Comparison of ENCODE assay signal across 2 mouse cellular contexts in the genomic region with DNA sequence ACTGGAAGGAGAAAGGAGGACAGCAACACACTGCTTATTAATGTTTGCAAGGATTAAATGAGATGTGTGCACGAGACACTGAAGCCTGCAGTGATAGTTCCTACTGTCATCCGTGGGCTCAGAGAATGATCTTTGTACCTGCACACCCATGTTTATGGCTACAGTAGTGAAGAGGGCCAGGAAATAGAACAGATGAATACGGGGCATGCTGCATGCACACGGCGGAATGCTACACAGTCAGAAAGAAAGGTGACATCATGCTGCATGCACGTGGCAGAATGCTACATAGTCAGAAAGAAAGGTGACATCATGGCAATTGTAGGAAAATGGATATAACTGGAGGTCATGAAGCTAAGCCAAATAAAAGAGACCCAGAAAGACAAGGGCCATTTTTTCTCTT.
TF ChIP-seq lines count a peak whose summit lies in the region.

No protein-coding gene starts in this region.

TF ChIP-seq in CH12.LX, 34 proteins besides CTCF, POLR2A, EP300 and RAD21:
- TF ChIP-seq SMC3 (IDR thresholded peaks at IDR 0.05; ENCODE audit: low read depth, low read length) (no peak), ETS1 (conservative IDR thresholded peaks at IDR 0.05; ENCODE audit: low read depth, low read length) (peak; percentile 89), BHLHE40 (IDR thresholded peaks at IDR 0.05; ENCODE audit: low read depth, low read length) (peak; percentile 97), TCF12 (IDR thresholded peaks at IDR 0.05; ENCODE audit: low read depth, low read length) (0 out of 2 replicates have a peak, but pooled peaks have one; percentile 26), MAZ (IDR thresholded peaks at IDR 0.05; ENCODE audit: low read depth, low read length) (no peak), MXI1 (IDR thresholded peaks at IDR 0.05; ENCODE audit: low read depth, low read length) (0 out of 2 replicates have a peak, but pooled peaks have one; percentile 21), ZKSCAN1 (IDR thresholded peaks at IDR 0.05; ENCODE audit: borderline replicate concordance, low read depth, low read length) (no peak), POLR2AphosphoS2 (IDR thresholded peaks at IDR 0.05; ENCODE audit: low read depth, low read length) (no peak), MEF2A (IDR thresholded peaks at IDR 0.05; ENCODE audit: borderline replicate concordance, low read depth, low read length) (peak; percentile 45; the same call in 1 of the 2 replicates), RCOR1 (conservative IDR thresholded peaks at IDR 0.05; ENCODE audit: low read depth, low read length) (no peak), USF1 (IDR thresholded peaks at IDR 0.05; ENCODE audit: low read depth, low read length) (no peak), USF2 (conservative IDR thresholded peaks at IDR 0.05; ENCODE audit: low read depth, low read length) (no peak), TBP (conservative IDR thresholded peaks at IDR 0.05; ENCODE audit: low read depth, low read length) (no peak), CHD1 (IDR thresholded peaks at IDR 0.05; ENCODE audit: low read depth, low read length) (no peak), MAX (IDR thresholded peaks at IDR 0.05; ENCODE audit: low read length) (peak; percentile 75), MYC (IDR thresholded peaks at IDR 0.05; ENCODE audit: low read depth, low read length) (peak; percentile 85), IRF4 (IDR thresholded peaks at IDR 0.05; ENCODE audit: low read depth, low read length) (peak; percentile 67; the same call in 1 of the 2 replicates), PAX5 (IDR thresholded peaks at IDR 0.05; ENCODE audit: low read length) (no peak), NRF1 (IDR thresholded peaks at IDR 0.05; ENCODE audit: low read depth, low read length) (no peak), JUN (IDR thresholded peaks at IDR 0.05; ENCODE audit: insufficient read depth, low read depth, low read length) (peak; percentile 71), UBTF (IDR thresholded peaks at IDR 0.05; ENCODE audit: low read depth, low read length) (no peak), ZC3H11A (IDR thresholded peaks at IDR 0.05; ENCODE audit: low read depth, low read length) (no peak), JUND (conservative IDR thresholded peaks at IDR 0.05; ENCODE audit: low read depth, low read length) (peak; percentile 62), NELFE (IDR thresholded peaks at IDR 0.05; ENCODE audit: low read depth, low read length) (no peak), KAT2A (IDR thresholded peaks at IDR 0.05; ENCODE audit: insufficient replicate concordance, low read length) (no peak), E2F4 (IDR thresholded peaks at IDR 0.05; ENCODE audit: insufficient replicate concordance, low read depth, low read length) (no peak), HCFC1 (IDR thresholded peaks at IDR 0.05; ENCODE audit: low read depth, low read length) (no peak), MAFK (IDR thresholded peaks at IDR 0.05; ENCODE audit: insufficient replicate concordance, low read length) (no peak)

TF ChIP-seq in myocyte, 11 proteins besides CTCF, POLR2A, EP300 and RAD21:
- TF ChIP-seq POLR2AphosphoS2 (IDR thresholded peaks at IDR 0.05; ENCODE audit: insufficient read length, low read depth), result peak; percentile 17
- no peak for TF ChIP-seq MYOG (IDR thresholded peaks at IDR 0.05; ENCODE audit: control insufficient read depth in 1 of 3, insufficient read depth in 1 of 3, insufficient read length in 2 of 3, low read depth in 2 of 3)
- TF ChIP-seq REST (IDR thresholded peaks at IDR 0.05; ENCODE audit: insufficient read depth, insufficient read length), result no peak
